ENCODE assay signal across 16 mouse cellular contexts in genomic region chr7:87247926-87248325, GRCm38 (mm10). TPM values are rescaled to one million over a fixed set of nuclear protein-coding genes. Genes with fewer than 3 reads are reported as not detected.
DNase-seq lines count a peak whose midpoint lies in the region; ATAC-seq and TF ChIP-seq lines count a peak whose summit lies in the region.
"Had no signal": no experiment of that assay in that cellular context is flagged by ENCODE, and none has a peak within 500 bp of the region (broad histone marks: within the 10 kb centered on the region; RNA-seq: fewer than 3 reads in every experiment).

No protein-coding gene starts in this region.

- no peaks in the 10 kb centered on the region for H3K27me3 ChIP-seq in embryonic facial prominence, embryonic 13.5 days
- H3K27me3 ChIP-seq in embryonic facial prominence, embryonic 10.5 days (replicated peaks; ENCODE audit: low read depth, poor library complexity, severe bottlenecking) = no peaks in the 10 kb centered on the region
- no peaks in the 10 kb centered on the region for H3K27me3 ChIP-seq in kidney, adult 2 months (replicated peaks; ENCODE audit: control insufficient read depth, insufficient read depth, low read length)
- no peaks in the 10 kb centered on the region for H3K27me3 ChIP-seq in kidney, embryonic 15.5 days
- H3K27me3 ChIP-seq: liver, embryonic 12.5 days had no signal

- H3K4me2 ChIP-seq in embryonic facial prominence, embryonic 13.5 days = peak overlapping the region; percentile 68
- H3K4me2 ChIP-seq in kidney, embryonic 15.5 days = no peak overlapping the region
- H3K4me2 ChIP-seq: liver, embryonic 12.5 days had no signal

- no peak overlapping the region for H3K27ac ChIP-seq in embryonic facial prominence, embryonic 13.5 days
- H3K27ac ChIP-seq in embryonic facial prominence, embryonic 10.5 days (replicated peaks) = no peak overlapping the region
- peak overlapping the region; percentile 97 for H3K27ac ChIP-seq in kidney, adult 2 months (ENCODE audit: insufficient read depth, low read depth, low read length)
- H3K27ac ChIP-seq in kidney, embryonic 15.5 days = no peak overlapping the region
- H3K27ac ChIP-seq: liver, embryonic 12.5 days had no signal

- H3K4me3 ChIP-seq in embryonic facial prominence, embryonic 13.5 days = no peak overlapping the region
- no peak overlapping the region for H3K4me3 ChIP-seq in embryonic facial prominence, embryonic 10.5 days
- H3K4me3 ChIP-seq in kidney, adult 2 months (ENCODE audit: insufficient read depth, low read depth, low read length) = peak overlapping the region; percentile 37; the same call in 1 of the 2 replicates
- no peak overlapping the region for H3K4me3 ChIP-seq in kidney, embryonic 15.5 days (replicated peaks)
- H3K4me3 ChIP-seq: liver, embryonic 12.5 days had no signal

- peaks cover 7% of the 10 kb centered on the region for H3K4me1 ChIP-seq in embryonic facial prominence, embryonic 13.5 days
- H3K4me1 ChIP-seq in embryonic facial prominence, embryonic 10.5 days = peaks cover 9% of the 10 kb centered on the region
- peaks cover 3% of the 10 kb centered on the region; the same call in 1 of the 2 replicates for H3K4me1 ChIP-seq in kidney, adult 2 months (ENCODE audit: control insufficient read depth, insufficient read depth, low read length)
- H3K4me1 ChIP-seq in kidney, embryonic 15.5 days = peaks cover 6% of the 10 kb centered on the region; the same call in 1 of the 2 replicates
- H3K4me1 ChIP-seq: liver, embryonic 12.5 days had no signal

- TF ChIP-seq POLR2A in kidney, adult 2 months (IDR thresholded peaks at IDR 0.05; ENCODE audit: low read depth, low read length) = no peak

- no peaks in the 10 kb centered on the region for H3K9me3 ChIP-seq in embryonic facial prominence, embryonic 13.5 days
- H3K9me3 ChIP-seq in embryonic facial prominence, embryonic 10.5 days = no peaks in the 10 kb centered on the region
- H3K9me3 ChIP-seq in kidney, embryonic 15.5 days (replicated peaks) = no peaks in the 10 kb centered on the region
- H3K9me3 ChIP-seq: liver, embryonic 12.5 days had no signal

- intact Hi-C loops in left cerebral cortex, postnatal 10 days (cut with DNase I) = no loop called here

- no peak for ATAC-seq in embryonic facial prominence, embryonic 13.5 days (ENCODE audit: insufficient number of reproducible peaks, insufficient read depth, low FRiP score, low TSS enrichment, low read depth)
- no peak for ATAC-seq in kidney, embryonic 15.5 days (replicated peaks; ENCODE audit: low FRiP score)
- ATAC-seq: hindbrain, embryonic 16.5 days; liver, embryonic 12.5 days had no signal

- H3K36me3 ChIP-seq in embryonic facial prominence, embryonic 13.5 days = no peaks in the 10 kb centered on the region
- no peaks in the 10 kb centered on the region for H3K36me3 ChIP-seq in embryonic facial prominence, embryonic 10.5 days (replicated peaks)
- H3K36me3 ChIP-seq in kidney, adult 2 months (ENCODE audit: control insufficient read depth, insufficient read depth, low read length) = no peaks in the 10 kb centered on the region
- H3K36me3 ChIP-seq in kidney, embryonic 15.5 days = no peaks in the 10 kb centered on the region
- H3K36me3 ChIP-seq: G1E; liver, embryonic 12.5 days had no signal

- TF ChIP-seq CTCF in kidney, adult 2 months (conservative IDR thresholded peaks at IDR 0.05; ENCODE audit: insufficient read depth, insufficient read length, low read depth, low read length) = no peak

- no peak for DNase-seq in embryonic facial prominence, embryonic 10.5 days (ENCODE audit: low spot score)
- peak; percentile 86 for DNase-seq in kidney, adult 2 months
- DNase-seq in kidney, adult 8-10 months = peak; percentile 65 to 68
- DNase-seq in lung, postnatal 14 days = peak; percentile 30
- no peak for DNase-seq in left cerebral cortex, postnatal 10 days (ENCODE audit: extremely low spot score in 1 of 2, low spot score in 2 of 2)
- no peak for DNase-seq in right cerebral cortex, postnatal 14 days
- DNase-seq: cerebellum, adult 8-10 months; embryo, embryonic 11 days; heart, postnatal 14 days; right cerebral cortex, adult 18-20 months had no signal

- H3K9ac ChIP-seq in embryonic facial prominence, embryonic 13.5 days = no peak overlapping the region
- no peak overlapping the region for H3K9ac ChIP-seq in kidney, embryonic 15.5 days
- H3K9ac ChIP-seq: liver, embryonic 12.5 days had no signal

- WGBS in embryonic facial prominence, embryonic 13.5 days = 65% methylated on average over 1 of the region's 1 CpGs
- WGBS in embryonic facial prominence, embryonic 10.5 days = 84% methylated on average over 1 of the region's 1 CpGs
- 16% methylated on average over 1 of the region's 1 CpGs for WGBS in kidney, adult 2 months
- 40% methylated on average over 1 of the region's 1 CpGs for WGBS in kidney, embryonic 15.5 days

RNA-seq across cellular contexts. Expression of gene Nox4, which starts 2.0 kb away (rescaled TPM):
- polyA plus RNA-seq in embryonic facial prominence, embryonic 13.5 days (2015; fragmentation: Nextera tagmentation; extraction: Ambion mirVana) = 7.3 and 7.7 TPM in 2 replicates
- 5.2 and 5.7 TPM in 2 replicates for polyA plus RNA-seq in embryonic facial prominence, embryonic 10.5 days (2016; fragmentation: Nextera tagmentation; extraction: Ambion mirVana)
- polyA plus RNA-seq in kidney, adult 2 months (2012; rRNA removed) = 205 and 234 TPM in 2 replicates
- polyA plus RNA-seq in kidney, embryonic 15.5 days (2015; fragmentation: Nextera tagmentation; extraction: Ambion mirVana) = 5.3 and 5.6 TPM in 2 replicates
- under 1 TPM; 0.56 to 0.61 TPM for total RNA-seq in left cerebral cortex, postnatal 10 days (2021)
- total RNA-seq: megakaryocyte, adult 5-6 weeks had no signal
- polyA plus RNA-seq: G1E had no signal

Comparison
In these comparisons a context has a peak if more than half of its experiments do, and no peak if none do; other contexts are left out.
1. RNA of gene Nox4, which starts 2.0 kb away (polyA plus RNA-seq): 205 to 234 TPM in kidney, adult 2 months; 7.3 to 7.7 TPM in embryonic facial prominence, embryonic 13.5 days, 5.3 to 5.6 TPM in kidney, embryonic 15.5 days and 5.2 to 5.7 TPM in embryonic facial prominence, embryonic 10.5 days; every median in the first group is over 10 times any median in the second.
2. DNase-seq: peak in kidney, adult 2 months (single experiment), kidney, adult 8-10 months (2 of 2) and lung, postnatal 14 days (single experiment); none in embryonic facial prominence, embryonic 10.5 days (single experiment), left cerebral cortex, postnatal 10 days (0 of 2) and right cerebral cortex, postnatal 14 days (single experiment).